Mouse (Mus musculus) small intestine, adult 2 months (tissue): ENCODE measurements at regions not wholly inside any gene's neighbourhood (a gene's known extent, or its start where the extent isn't known, plus 50 kb on each side); places are given as distances from the start of the nearest gene placed in this dataset.

Experiments
- CTCF ChIP-seq: fragments of 200-500 bp; IDR thresholded peaks from 2 replicates; pipeline ENCODE4 v1.5.1; 2012; ENCODE audit warnings: low read depth, mild to moderate bottlenecking, control low read depth, inconsistent platforms, low read length, moderate library complexity, mixed read lengths; ENCODE audit not compliant: insufficient replicate concordance, insufficient read length; ENCODE audit errors: extremely low read depth
- POLR2A ChIP-seq: fragments of 200-500 bp; IDR thresholded peaks from 2 replicates; pipeline ENCODE4 v1.6.1; 2012; ENCODE audit warnings: low read depth, mild to moderate bottlenecking, control low read depth, inconsistent platforms, low read length, moderate library complexity

DNA sequence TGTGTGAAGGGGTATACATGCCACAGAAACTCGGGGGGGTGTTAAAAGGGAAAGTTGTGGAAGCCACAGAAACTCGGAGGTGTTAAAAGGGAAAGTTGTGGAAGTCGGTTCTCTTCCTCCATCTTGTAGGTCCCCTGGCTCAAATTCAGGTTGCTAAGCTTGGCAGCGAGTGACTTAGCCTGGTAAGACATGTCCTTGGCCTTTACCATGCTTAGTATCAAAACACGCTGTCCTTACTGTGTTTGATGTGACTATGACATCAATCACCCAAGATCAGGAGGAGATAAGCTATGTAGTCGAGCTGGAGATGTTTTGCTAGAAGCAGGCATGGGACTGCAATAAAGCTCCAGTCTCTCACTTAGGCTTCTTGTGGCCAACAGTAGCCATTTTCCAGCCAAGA is 74.4 kb upstream of the Acsl4 start:
- TF ChIP-seq CTCF (no peak), POLR2A (no peak)
